Mouse (Mus musculus) heart, adult 10 weeks (tissue): ENCODE measurements around the gene Tmem206. TPM values are rescaled to one million over a fixed set of nuclear protein-coding genes. Genes with fewer than 3 reads are reported as not detected.

Experiments
- polyA plus RNA-seq: library from polyadenylated mRNA; stranded (reverse); fragments of 350-450 nt; fragmentation: Illumina TruSeq; extraction: RNeasy Lipid Tissue Mini Kit (QIAGEN cat#74804); gene quantifications from one replicate; pipeline ENCODE4 v1.2.3, GENCODE M21; 2014; ENCODE audit warnings: low read depth, low replicate concordance

Tmem206 gene
- polyA plus RNA-seq = 3.6 TPM

GRCm38 (mm10) chr1:191325726-191326232 is at the start of gene Tmem206:
Gene Tmem206, plus strand, starts transcription at chr1:191325912.

GRCm38 (mm10) chr1:191317591-191318196 is 8.0 kb upstream of the Tmem206 start, which contains the start of gene Nenf:
Gene Nenf, minus strand, starts transcription at chr1:191318194.

Other genes starting within 250 kb of the Tmem206 start
- gene Batf3, start 228.1 kb upstream of the Tmem206 start, polyA plus RNA-seq = 0.65 TPM
- gene Fam71a, start 161.1 kb upstream of the Tmem206 start, polyA plus RNA-seq = not detected
- 22.3 TPM for gene Atf3, start 107.9 kb upstream of the Tmem206 start, polyA plus RNA-seq
- 156 TPM for gene Nenf, start 7.7 kb upstream of the Tmem206 start, polyA plus RNA-seq
- gene Ppp2r5a, start 77.4 kb downstream of the Tmem206 start, polyA plus RNA-seq = 103 TPM
- gene Dtl, start 249.6 kb downstream of the Tmem206 start, polyA plus RNA-seq = 0.16 TPM
- gene Ints7, start 249.7 kb downstream of the Tmem206 start, polyA plus RNA-seq = 15.6 TPM